Mouse (Mus musculus) liver, embryonic 12.5 days (tissue): Measurements from ENCODE around the gene Zbtb20. TPM values are rescaled to one million over a fixed set of nuclear protein-coding genes. Genes with fewer than 3 reads are reported as not detected.

ENCODE experiments used
- ATAC-seq: fragments of 200-750 bp; cut with Nextera tagmentation; 2 replicates; pipeline ENCODE4 v1.8.0; 2017; ENCODE audit warnings: moderate number of reproducible peaks, mild to moderate bottlenecking, moderate library complexity
- H3K27ac ChIP-seq: fragments of 300-500 bp; sonication (generic); 2 replicates; pipeline ENCODE4 v1.5.1; 2016; ENCODE audit warnings: mild to moderate bottlenecking
- H3K27me3 ChIP-seq: fragments of 300-500 bp; sonication (generic); replicated peaks from 2 replicates; pipeline ENCODE4 v1.6.1; 2016; ENCODE audit warnings: mild to moderate bottlenecking, moderate library complexity
- H3K36me3 ChIP-seq: fragments of 300-500 bp; sonication (generic); 2 replicates; pipeline ENCODE4 v1.6.1; 2016; ENCODE audit warnings: mild to moderate bottlenecking, moderate library complexity
- H3K4me1 ChIP-seq: fragments of 300-500 bp; sonication (generic); 2 replicates; pipeline ENCODE4 v1.6.1; 2016
- H3K4me2 ChIP-seq: fragments of 300-500 bp; sonication (generic); 2 replicates; pipeline ENCODE4 v1.6.1; 2016; ENCODE audit warnings: mild to moderate bottlenecking, moderate library complexity
- H3K4me3 ChIP-seq: fragments of 300-500 bp; sonication (generic); 2 replicates; pipeline ENCODE4 v1.5.1; 2016; ENCODE audit warnings: mild to moderate bottlenecking, moderate library complexity
- H3K9ac ChIP-seq: fragments of 300-500 bp; sonication (generic); 2 replicates; pipeline ENCODE4 v1.6.1; 2016; ENCODE audit warnings: mild to moderate bottlenecking, moderate library complexity
- H3K9me3 ChIP-seq: fragments of 300-500 bp; sonication (generic); replicated peaks from 2 replicates; pipeline ENCODE4 v1.6.1; 2016; ENCODE audit warnings: mild to moderate bottlenecking, moderate library complexity
- WGBS: fragments of 180-500 bp; shearing (Covaris S2); methylation state at CpG from one replicate; pipeline ENCODE4 v1.1.7; 2016; ENCODE audit not compliant: insufficient replicate concordance; 5-methylcytosine and 5-hydroxymethylcytosine counted together
- polyA plus RNA-seq: library from polyadenylated mRNA; unstranded; fragments of >200 nt; fragmentation: Nextera tagmentation; extraction: Ambion mirVana; gene quantifications from 2 replicates; pipeline ENCODE4 v1.2.1, GENCODE M21; 2016

Zbtb20 gene
- polyA plus RNA-seq, 1 experiment from 2014 or later: 3.8 TPM

- 72% methylated on average over 4 of the region's 4 CpGs for WGBS
- no peak for ATAC-seq
- no peaks in the 10 kb centered on the region for H3K36me3 ChIP-seq
Observed at GRCm38 (mm10) chr16:43384953-43385619, 509.4 kb downstream of the Zbtb20 start.

GRCm38 (mm10) chr16:43385620-43386210 is 510.0 kb downstream of the Zbtb20 start:
- no peak overlapping the region for H3K4me3 ChIP-seq
- H3K36me3 ChIP-seq: no peaks in the 10 kb centered on the region
- ATAC-seq: no peak
- no peak overlapping the region for H3K9ac ChIP-seq
- no peaks in the 10 kb centered on the region for H3K27me3 ChIP-seq
- no peak overlapping the region for H3K4me2 ChIP-seq
- WGBS: 47% methylated on average over 5 of the region's 5 CpGs
- H3K9me3 ChIP-seq: no peaks in the 10 kb centered on the region
- no peak overlapping the region for H3K27ac ChIP-seq
- H3K4me1 ChIP-seq: no peaks in the 10 kb centered on the region

More at GRCm38 (mm10) chr16:43384953-43385619, 509.4 kb downstream of the Zbtb20 start:
- Histone ChIP-seq H3K4me1 (no peaks in the 10 kb centered on the region), H3K9me3 (no peaks in the 10 kb centered on the region), H3K4me3 (no peak overlapping the region), H3K27ac (no peak overlapping the region), H3K9ac (no peak overlapping the region), H3K4me2 (no peak overlapping the region), H3K27me3 (no peaks in the 10 kb centered on the region)

- ATAC-seq: no peak
- H3K4me2 ChIP-seq: no peak overlapping the region
- 61% methylated on average over 5 of the region's 5 CpGs for WGBS
- no peaks in the 10 kb centered on the region for H3K27me3 ChIP-seq
- H3K9me3 ChIP-seq: no peaks in the 10 kb centered on the region
- no peak overlapping the region for H3K9ac ChIP-seq
- H3K4me3 ChIP-seq: no peak overlapping the region
- no peak overlapping the region for H3K27ac ChIP-seq
- H3K4me1 ChIP-seq: no peaks in the 10 kb centered on the region
- no peaks in the 10 kb centered on the region for H3K36me3 ChIP-seq
Observed at GRCm38 (mm10) chr16:43386426-43386825, 510.7 kb downstream of the Zbtb20 start.

- H3K4me1 ChIP-seq: no peaks in the 10 kb centered on the region
- WGBS: 73% methylated on average over 5 of the region's 5 CpGs
- no peak overlapping the region for H3K27ac ChIP-seq
- no peak overlapping the region for H3K9ac ChIP-seq
- no peaks in the 10 kb centered on the region for H3K27me3 ChIP-seq
- H3K4me3 ChIP-seq: no peak overlapping the region
- H3K36me3 ChIP-seq: no peaks in the 10 kb centered on the region
- H3K4me2 ChIP-seq: no peak overlapping the region
- no peaks in the 10 kb centered on the region for H3K9me3 ChIP-seq
- no peak for ATAC-seq
Observed at GRCm38 (mm10) chr16:43388389-43388788, 512.7 kb downstream of the Zbtb20 start.

GRCm38 (mm10) chr16:43390387-43390786 is 514.7 kb downstream of the Zbtb20 start:
- Histone ChIP-seq H3K9me3 (no peaks in the 10 kb centered on the region), H3K27ac (no peak overlapping the region), H3K9ac (no peak overlapping the region), H3K4me2 (no peak overlapping the region), H3K27me3 (no peaks in the 10 kb centered on the region), H3K4me3 (no peak overlapping the region), H3K4me1 (no peaks in the 10 kb centered on the region), H3K36me3 (no peaks in the 10 kb centered on the region)
- 60% methylated on average over 4 of the region's 4 CpGs for WGBS
- ATAC-seq: no peak

- WGBS: 69% methylated on average over 4 of the region's 4 CpGs
- no peak overlapping the region for H3K4me3 ChIP-seq
Observed at GRCm38 (mm10) chr16:43393382-43393781, 517.7 kb downstream of the Zbtb20 start.

GRCm38 (mm10) chr16:43394013-43394568 is 518.4 kb downstream of the Zbtb20 start:
- Histone ChIP-seq H3K9me3 (no peaks in the 10 kb centered on the region), H3K27me3 (no peaks in the 10 kb centered on the region), H3K27ac (no peak overlapping the region), H3K9ac (no peak overlapping the region), H3K4me2 (no peak overlapping the region), H3K36me3 (no peaks in the 10 kb centered on the region), H3K4me3 (no peak overlapping the region), H3K4me1 (no peaks in the 10 kb centered on the region)
- no peak for ATAC-seq
- WGBS: 62% methylated on average over 9 of the region's 9 CpGs

More at GRCm38 (mm10) chr16:43393382-43393781, 517.7 kb downstream of the Zbtb20 start:
- Histone ChIP-seq H3K27me3 (no peaks in the 10 kb centered on the region), H3K27ac (no peak overlapping the region), H3K4me2 (no peak overlapping the region), H3K4me1 (no peaks in the 10 kb centered on the region), H3K9ac (no peak overlapping the region), H3K9me3 (no peaks in the 10 kb centered on the region), H3K36me3 (no peaks in the 10 kb centered on the region)
- ATAC-seq: no peak

- H3K4me1 ChIP-seq: no peaks in the 10 kb centered on the region
- no peak overlapping the region for H3K9ac ChIP-seq
- H3K4me3 ChIP-seq: no peak overlapping the region
- WGBS: 49% methylated on average over 2 of the region's 2 CpGs
- H3K9me3 ChIP-seq: no peaks in the 10 kb centered on the region
- H3K36me3 ChIP-seq: no peaks in the 10 kb centered on the region
- no peaks in the 10 kb centered on the region for H3K27me3 ChIP-seq
- H3K27ac ChIP-seq: no peak overlapping the region
- no peak overlapping the region for H3K4me2 ChIP-seq
- ATAC-seq: no peak
Observed at GRCm38 (mm10) chr16:43394760-43395159, 519.1 kb downstream of the Zbtb20 start.

GRCm38 (mm10) chr16:43396849-43397628 is 521.4 kb downstream of the Zbtb20 start:
- no peak overlapping the region for H3K4me2 ChIP-seq
- no peaks in the 10 kb centered on the region for H3K4me1 ChIP-seq
- no peak overlapping the region for H3K4me3 ChIP-seq
- H3K27ac ChIP-seq: no peak overlapping the region
- H3K9me3 ChIP-seq: no peaks in the 10 kb centered on the region
- 68% methylated on average over 11 of the region's 11 CpGs for WGBS
- H3K36me3 ChIP-seq: no peaks in the 10 kb centered on the region
- H3K9ac ChIP-seq: no peak overlapping the region
- no peaks in the 10 kb centered on the region for H3K27me3 ChIP-seq
- ATAC-seq: no peak

GRCm38 (mm10) chr16:43397629-43398323 is 522.1 kb downstream of the Zbtb20 start:
- H3K27ac ChIP-seq: no peak overlapping the region
- no peaks in the 10 kb centered on the region for H3K4me1 ChIP-seq
- ATAC-seq: no peak
- no peaks in the 10 kb centered on the region for H3K36me3 ChIP-seq
- no peak overlapping the region for H3K4me2 ChIP-seq
- H3K4me3 ChIP-seq: no peak overlapping the region
- no peak overlapping the region for H3K9ac ChIP-seq
- H3K9me3 ChIP-seq: no peaks in the 10 kb centered on the region
- WGBS: 64% methylated on average over 3 of the region's 3 CpGs
- H3K27me3 ChIP-seq: no peaks in the 10 kb centered on the region

- no peak overlapping the region for H3K27ac ChIP-seq
- no peaks in the 10 kb centered on the region for H3K36me3 ChIP-seq
- no peak for ATAC-seq
- H3K9ac ChIP-seq: no peak overlapping the region
- no peaks in the 10 kb centered on the region for H3K4me1 ChIP-seq
- H3K9me3 ChIP-seq: no peaks in the 10 kb centered on the region
- no peak overlapping the region for H3K4me3 ChIP-seq
- no peaks in the 10 kb centered on the region for H3K27me3 ChIP-seq
- no peak overlapping the region for H3K4me2 ChIP-seq
Observed at GRCm38 (mm10) chr16:43399428-43399827, 523.7 kb downstream of the Zbtb20 start.

- H3K4me3 ChIP-seq: no peak overlapping the region
- no peak overlapping the region for H3K9ac ChIP-seq
- no peak overlapping the region for H3K27ac ChIP-seq
- no peaks in the 10 kb centered on the region for H3K4me1 ChIP-seq
- H3K27me3 ChIP-seq: no peaks in the 10 kb centered on the region
- no peak for ATAC-seq
- no peak overlapping the region for H3K4me2 ChIP-seq
- H3K9me3 ChIP-seq: no peaks in the 10 kb centered on the region
- H3K36me3 ChIP-seq: no peaks in the 10 kb centered on the region
Observed at GRCm38 (mm10) chr16:43400046-43400445, 524.4 kb downstream of the Zbtb20 start.
